Mouse (Mus musculus) adipocyte (in vitro differentiated cells): ENCODE measurements at regions not wholly inside any gene's neighbourhood (a gene's known extent, or its start where the extent isn't known, plus 50 kb on each side); places are given as distances from the start of the nearest gene placed in this dataset.

ENCODE experiments used
- DNase-seq: peaks from one replicate; pipeline ENCODE4 v3.0.0-alpha.2; 2016; ENCODE audit warnings: low spot score

DNA sequence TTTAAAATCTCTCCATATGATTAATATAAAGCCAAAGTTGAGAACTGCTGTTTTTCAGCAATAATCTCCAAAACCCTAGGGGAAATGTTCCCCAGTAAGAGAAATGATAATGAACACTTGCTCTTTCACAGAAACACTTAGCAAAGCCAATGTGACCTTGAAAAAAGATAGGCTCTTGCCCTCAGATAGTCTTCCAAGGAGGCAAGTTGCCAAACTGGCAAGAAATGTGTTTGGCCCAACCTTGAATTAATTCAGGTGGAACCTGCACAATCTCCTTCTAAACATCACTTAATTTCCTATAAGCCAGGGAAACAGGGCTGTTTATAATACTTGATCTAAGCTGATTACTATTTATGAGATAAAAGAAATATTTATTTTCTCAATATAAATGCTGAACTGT is 244.0 kb upstream of the Gnaz start:
- no peak for DNase-seq

DNA sequence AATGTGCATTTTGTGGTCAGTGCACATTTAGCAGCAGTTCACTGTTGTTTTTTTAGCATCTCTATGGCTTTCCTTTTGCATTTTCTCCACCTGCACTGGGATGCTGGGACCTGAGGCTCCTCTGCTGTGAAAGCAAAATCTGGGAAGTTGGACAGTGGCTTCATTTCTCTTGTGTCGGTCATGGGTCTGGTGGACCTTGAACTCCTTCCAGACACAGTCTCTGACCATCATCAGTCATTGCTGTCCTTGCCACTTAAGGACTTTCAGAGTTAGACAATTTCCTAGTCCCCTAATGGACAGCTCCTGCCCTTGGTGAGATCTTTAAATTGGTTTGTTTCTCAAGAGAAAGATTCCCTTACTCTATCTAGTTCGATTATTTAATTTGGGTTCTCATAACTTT is 217.5 kb upstream of the Gnaz start:
- no peak for DNase-seq

DNA sequence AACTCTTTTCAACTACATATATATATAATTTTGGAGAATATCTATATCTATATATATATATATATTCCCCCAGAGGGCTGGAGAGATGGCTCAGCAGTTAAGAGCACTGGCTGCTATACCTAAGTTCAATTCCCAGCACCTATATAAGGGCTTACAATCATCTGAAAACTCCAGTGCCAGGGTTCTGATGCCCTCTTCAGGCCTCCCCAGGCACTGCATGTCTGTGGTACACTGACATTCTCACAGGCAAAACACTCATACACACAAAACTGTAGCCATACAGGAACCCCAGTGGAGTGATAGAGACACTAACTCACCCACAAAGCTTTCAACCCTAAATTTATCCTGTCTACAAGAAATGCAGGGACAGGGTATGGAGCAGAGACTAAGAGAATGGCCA is 216.1 kb upstream of the Gnaz start:
- DNase-seq, result no peak

DNA sequence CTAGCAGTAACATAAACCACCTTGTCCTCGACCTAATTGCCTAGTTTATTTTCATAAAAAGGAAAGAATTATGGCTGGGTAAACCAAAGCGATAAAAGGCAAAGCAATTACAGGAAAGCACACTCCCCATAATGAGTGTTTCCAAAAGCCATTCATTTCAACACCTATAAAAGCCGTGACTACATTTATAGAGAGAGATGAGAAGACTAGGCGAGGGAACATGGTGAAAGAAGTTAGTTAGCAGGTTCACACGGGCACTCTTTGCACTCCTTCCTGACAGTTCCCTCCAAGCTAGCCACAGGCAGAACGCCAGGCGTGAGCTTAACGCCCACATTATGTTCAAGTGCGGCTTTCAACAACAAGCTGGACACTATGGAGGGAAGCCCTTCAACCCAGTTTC is 206.2 kb upstream of the Gnaz start:
- no peak for DNase-seq

GRCm38 (mm10) chr10:74789245-74789644 is 177.7 kb upstream of the Gnaz start:
- DNase-seq, result no peak

DNA sequence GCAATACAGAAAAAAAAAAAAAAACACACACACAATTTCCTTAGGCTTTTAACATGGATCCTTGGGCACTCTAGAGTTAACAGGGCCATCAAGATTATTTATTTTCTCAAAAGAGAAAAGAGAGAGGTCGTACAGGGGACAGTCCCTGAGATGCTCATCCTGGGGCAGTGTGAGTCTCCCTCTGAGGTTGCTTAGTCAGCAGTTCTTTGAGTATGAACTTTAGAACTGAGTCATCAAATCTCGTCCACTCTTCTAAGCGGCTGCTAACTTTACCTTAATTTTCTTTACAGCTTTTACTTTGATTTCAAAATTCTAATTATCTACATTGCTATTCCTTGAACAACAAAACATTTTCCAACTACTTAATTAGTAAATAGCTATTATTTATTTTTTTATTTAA is 177.0 kb upstream of the Gnaz start:
- DNase-seq, result no peak

DNA sequence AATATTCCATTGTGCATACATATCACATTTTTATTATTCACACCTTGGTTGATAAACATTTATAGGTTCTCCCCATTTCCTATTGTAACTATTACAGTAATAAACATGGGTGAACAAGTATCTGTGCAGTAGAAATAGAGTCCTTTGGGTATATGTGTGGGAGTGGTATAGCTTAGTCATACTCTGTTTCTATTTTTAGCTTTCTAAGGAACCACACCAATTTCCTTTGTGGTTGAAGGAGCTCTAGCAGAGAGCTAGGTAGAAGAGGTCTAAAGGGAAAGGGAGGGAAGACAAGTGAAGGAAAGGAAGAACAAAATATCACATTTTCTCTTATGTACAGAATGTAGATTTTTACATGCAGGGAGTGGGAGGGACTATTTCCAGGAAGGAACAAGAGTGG is 143.6 kb upstream of the Gnaz start:
- no peak for DNase-seq

GRCm38 (mm10) chr10:74834359-74834758 is 132.6 kb upstream of the Gnaz start:
- no peak for DNase-seq

DNA sequence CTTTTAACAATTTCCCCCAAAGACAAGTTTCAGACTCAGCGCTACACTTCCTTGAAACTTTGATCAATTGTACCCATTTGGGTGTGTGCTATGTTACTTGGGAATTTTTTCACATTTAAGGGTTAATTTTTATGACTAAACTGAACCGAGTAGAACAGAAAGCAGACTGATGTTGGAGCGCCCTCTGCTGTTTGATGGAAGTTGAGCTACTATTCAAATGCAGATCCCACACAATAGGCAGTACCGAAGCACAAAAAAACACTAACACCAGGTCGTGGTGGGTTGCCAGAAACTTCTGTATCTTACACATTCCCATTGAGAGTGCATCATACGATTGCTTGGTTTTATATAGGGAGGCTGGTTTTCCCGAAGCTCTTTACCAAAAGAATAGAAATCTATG is 118.6 kb upstream of the Gnaz start:
- DNase-seq, result peak; percentile 87

DNA sequence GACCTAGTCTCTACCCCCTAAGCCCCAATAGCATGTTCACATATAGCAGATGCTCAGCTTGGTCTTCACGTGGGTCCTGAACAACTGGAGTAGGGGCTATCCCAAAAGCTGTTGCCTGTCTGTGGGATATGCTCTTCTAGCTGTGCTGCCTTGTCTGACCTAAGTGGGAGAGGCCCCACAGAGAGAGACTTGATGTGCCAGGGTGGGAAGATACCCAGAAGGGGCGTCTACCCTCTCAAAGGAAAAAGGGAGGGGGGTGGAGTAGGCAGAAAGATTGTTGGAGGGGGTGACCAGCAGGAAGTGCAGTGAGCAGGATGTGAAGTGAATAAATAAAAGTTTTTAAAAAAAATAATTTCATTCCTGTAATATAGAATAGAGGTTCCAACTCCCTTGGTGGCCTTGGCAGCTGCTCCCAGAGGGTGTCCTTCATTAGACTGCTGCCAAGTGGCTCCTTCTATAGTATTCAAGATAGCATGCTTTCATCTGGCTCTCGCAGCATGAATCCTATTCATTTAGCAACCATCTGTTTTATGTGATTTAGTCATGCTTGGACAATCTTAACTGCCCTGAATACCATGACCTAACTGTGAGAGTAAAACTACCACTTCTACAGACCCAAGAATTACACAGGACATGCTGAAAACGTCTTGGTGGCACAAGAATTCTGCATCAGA is 111.8 kb upstream of the Gnaz start:
- DNase-seq, result no peak
